Mouse (Mus musculus) lung, embryonic 14.5 days (tissue): ENCODE results near the gene Zranb1. TPM values are rescaled to one million over a fixed set of nuclear protein-coding genes. Genes with fewer than 3 reads are reported as not detected.

Experiments
- ATAC-seq: fragments of 200-750 bp; cut with Nextera tagmentation; 2 replicates; pipeline ENCODE4 v1.8.0; 2017; ENCODE audit warnings: mild to moderate bottlenecking, moderate TSS enrichment, moderate library complexity; ENCODE audit not compliant: insufficient read depth
- DNase-seq: peaks from one replicate; pipeline ENCODE4 v3.0.0-alpha.2; 2015
- H3K27ac ChIP-seq: fragments of 300-500 bp; sonication (generic); 2 replicates; pipeline ENCODE4 v1.5.1; 2014; ENCODE audit warnings: low read depth, mild to moderate bottlenecking, moderate library complexity
- H3K27me3 ChIP-seq: fragments of 300-500 bp; sonication (generic); 2 replicates; pipeline ENCODE4 v1.6.1; 2014; ENCODE audit warnings: low read length, control low read depth; ENCODE audit not compliant: insufficient read depth
- H3K36me3 ChIP-seq: fragments of 300-500 bp; sonication (generic); 2 replicates; pipeline ENCODE4 v1.6.1; 2014; ENCODE audit warnings: control low read depth; ENCODE audit not compliant: insufficient read depth
- H3K4me1 ChIP-seq: fragments of 300-500 bp; sonication (generic); 2 replicates; pipeline ENCODE4 v1.6.1; 2014; ENCODE audit warnings: antibody characterized with exemption, control low read depth; ENCODE audit not compliant: insufficient read depth
- H3K4me2 ChIP-seq: fragments of 300-500 bp; sonication (generic); 2 replicates; pipeline ENCODE4 v1.6.1; 2014; ENCODE audit warnings: mild to moderate bottlenecking
- H3K4me3 ChIP-seq: fragments of 300-500 bp; sonication (generic); 2 replicates; pipeline ENCODE4 v1.5.1; 2014; ENCODE audit warnings: low read depth, low read length
- H3K9ac ChIP-seq: fragments of 300-500 bp; sonication (generic); 2 replicates; pipeline ENCODE4 v1.6.1; 2014
- H3K9me3 ChIP-seq: fragments of 300-500 bp; sonication (generic); 2 replicates; pipeline ENCODE4 v1.6.1; 2016; ENCODE audit warnings: low read depth, low read length, control low read depth
- CTCF ChIP-seq: IDR thresholded peaks from 2 replicates; pipeline ENCODE4 v1.5.1; 2016; ENCODE audit warnings: antibody characterized with exemption, low read depth
- WGBS: fragments of 180-500 bp; shearing (Covaris S2); extraction: QIAGEN DNeasy Blood & Tissue Kit; methylation state at CpG from one replicate; pipeline ENCODE4 v1.1.7; 2014; 5-methylcytosine and 5-hydroxymethylcytosine counted together
- polyA plus RNA-seq: library from polyadenylated mRNA; unstranded; fragments of >200 nt; fragmentation: Nextera tagmentation; extraction: Ambion mirVana; gene quantifications from 2 replicates; pipeline ENCODE4 v1.2.1, GENCODE M21; 2014

The Zranb1 gene
- 15.0 and 15.5 TPM in 2 replicates for polyA plus RNA-seq

GRCm38 (mm10) chr7:132930850-132931559 lies at the start of gene Zranb1:
Gene Zranb1, plus strand, starts transcription at chr7:132931142.
- H3K4me3 ChIP-seq: peak within 1 kb of the TSS; percentile 93
- peak within 1 kb of the TSS; percentile 99 for H3K27ac ChIP-seq
- ATAC-seq: peak; percentile 100
- peak within 1 kb of the TSS; percentile 79 for H3K4me2 ChIP-seq
- H3K27me3 ChIP-seq: no peaks in the 10 kb centered on the region
- 0 out of 2 replicates have a peak, but pooled peaks cover 7% of the 10 kb centered on the region for H3K4me1 ChIP-seq
- no peaks in the 10 kb centered on the region for H3K36me3 ChIP-seq
- H3K9ac ChIP-seq: peak within 1 kb of the TSS; percentile 95
- under 1% methylated on average over 74 of the region's 93 CpGs for whole genome bisulfite sequencing
- no peak for TF ChIP-seq CTCF
- DNase-seq: peak; percentile 99
- no peaks in the 10 kb centered on the region for H3K9me3 ChIP-seq

GRCm38 (mm10) chr7:132882343-132882742 lies 48.6 kb upstream of the Zranb1 start:
- Histone ChIP-seq H3K9me3 (no peaks in the 10 kb centered on the region), H3K4me3 (no peak overlapping the region), H3K27me3 (no peaks in the 10 kb centered on the region), H3K4me2 (no peak overlapping the region), H3K27ac (no peak overlapping the region), H3K9ac (no peak overlapping the region), H3K4me1 (no peaks in the 10 kb centered on the region), H3K36me3 (peaks cover 69% of the 10 kb centered on the region)
- no peak for ATAC-seq
- 73% methylated on average over 2 of the region's 2 CpGs for WGBS
- TF ChIP-seq CTCF: peak; percentile 47
- peak; percentile 57 for DNase-seq

- no peak overlapping the region for H3K27ac ChIP-seq
- no peaks in the 10 kb centered on the region for H3K27me3 ChIP-seq
- ATAC-seq (no peak), DNase-seq (no peak)
- H3K9ac ChIP-seq: no peak overlapping the region
- TF ChIP-seq CTCF: peak; percentile 48
- no peaks in the 10 kb centered on the region for H3K9me3 ChIP-seq
- no peak overlapping the region for H3K4me3 ChIP-seq
- 89% methylated on average over 7 of the region's 7 CpGs for WGBS
- no peaks in the 10 kb centered on the region for H3K4me1 ChIP-seq
- H3K4me2 ChIP-seq: no peak overlapping the region
- H3K36me3 ChIP-seq: peaks cover 55% of the 10 kb centered on the region
Measured at GRCm38 (mm10) chr7:132884031-132884430, 46.9 kb upstream of the Zranb1 start.

GRCm38 (mm10) chr7:132887019-132887804 lies 43.7 kb upstream of the Zranb1 start:
- no peaks in the 10 kb centered on the region for H3K9me3 ChIP-seq
- TF ChIP-seq CTCF: no peak
- no peaks in the 10 kb centered on the region for H3K4me1 ChIP-seq
- H3K27me3 ChIP-seq: no peaks in the 10 kb centered on the region
- DNase-seq: no peak
- H3K27ac ChIP-seq: peak overlapping the region; percentile 26; the same call in 1 of the 2 replicates
- no peak for ATAC-seq
- peaks cover 25% of the 10 kb centered on the region for H3K36me3 ChIP-seq
- no peak overlapping the region for H3K4me2 ChIP-seq
- 44% methylated on average over 7 of the region's 7 CpGs for WGBS
- H3K4me3 ChIP-seq: no peak overlapping the region
- H3K9ac ChIP-seq: no peak overlapping the region

- H3K9me3 ChIP-seq: no peaks in the 10 kb centered on the region
- no peak for ATAC-seq
- no peak overlapping the region for H3K9ac ChIP-seq
- DNase-seq: no peak
- H3K4me3 ChIP-seq: no peak overlapping the region
- TF ChIP-seq CTCF: no peak
- H3K27ac ChIP-seq: no peak overlapping the region
- H3K4me1 ChIP-seq: no peaks in the 10 kb centered on the region
- H3K4me2 ChIP-seq: no peak overlapping the region
- H3K36me3 ChIP-seq: peaks cover 17% of the 10 kb centered on the region
- no peaks in the 10 kb centered on the region for H3K27me3 ChIP-seq
- 36% methylated on average over 3 of the region's 3 CpGs for WGBS
Measured at GRCm38 (mm10) chr7:132888052-132888451, 42.9 kb upstream of the Zranb1 start.

- 60% methylated on average over 4 of the region's 4 CpGs for WGBS
- Histone ChIP-seq H3K4me2 (no peak overlapping the region), H3K9ac (no peak overlapping the region), H3K27me3 (no peaks in the 10 kb centered on the region), H3K36me3 (peaks cover 10% of the 10 kb centered on the region), H3K9me3 (no peaks in the 10 kb centered on the region), H3K4me1 (no peaks in the 10 kb centered on the region), H3K27ac (no peak overlapping the region), H3K4me3 (no peak overlapping the region)
- no peak for TF ChIP-seq CTCF
- DNase-seq (no peak), ATAC-seq (no peak)
Measured at GRCm38 (mm10) chr7:132888518-132889249, 42.3 kb upstream of the Zranb1 start.

GRCm38 (mm10) chr7:132889691-132890090 lies 41.3 kb upstream of the Zranb1 start:
- no peak for ATAC-seq
- H3K4me3 ChIP-seq: no peak overlapping the region
- H3K27me3 ChIP-seq: no peaks in the 10 kb centered on the region
- no peak for DNase-seq
- no peak overlapping the region for H3K27ac ChIP-seq
- whole genome bisulfite sequencing: 93% methylated on average over 8 of the region's 8 CpGs
- TF ChIP-seq CTCF: no peak
- H3K36me3 ChIP-seq: 0 out of 2 replicates have a peak, but pooled peaks cover under 1% of the 10 kb centered on the region
- no peak overlapping the region for H3K4me2 ChIP-seq
- no peaks in the 10 kb centered on the region for H3K4me1 ChIP-seq
- no peak overlapping the region for H3K9ac ChIP-seq
- no peaks in the 10 kb centered on the region for H3K9me3 ChIP-seq
